Mouse (Mus musculus) c-Kit-positive CD71-positive TER-119-negative erythroid progenitor cells, embryonic 14.5 days (primary cell): Measurements from ENCODE around the gene Amotl1.

Experiments used
- DNase-seq: peaks from one replicate; pipeline ENCODE4 v3.0.0-alpha.2; 2013; ENCODE audit warnings: low read depth

Amotl1 gene

GRCm38 (mm10) chr9:14547584-14548365 is 97.1 kb downstream of the Amotl1 start:
- DNase-seq = no peak

- DNase-seq = no peak
Observed at GRCm38 (mm10) chr9:14544034-14544757, 100.7 kb downstream of the Amotl1 start.

GRCm38 (mm10) chr9:14534833-14535456 is 109.9 kb downstream of the Amotl1 start:
- DNase-seq = no peak

- no peak for DNase-seq
Observed at GRCm38 (mm10) chr9:14533659-14534058, 111.2 kb downstream of the Amotl1 start.

- DNase-seq = no peak
Observed at GRCm38 (mm10) chr9:14532283-14532682, 112.6 kb downstream of the Amotl1 start.

GRCm38 (mm10) chr9:14530004-14530403 is 114.9 kb downstream of the Amotl1 start:
- no peak for DNase-seq

GRCm38 (mm10) chr9:14523408-14524043 is 121.3 kb downstream of the Amotl1 start:
- peak; percentile 39 for DNase-seq

GRCm38 (mm10) chr9:14521695-14522094 is 123.2 kb downstream of the Amotl1 start:
- no peak for DNase-seq

GRCm38 (mm10) chr9:14520971-14521670 is 123.7 kb downstream of the Amotl1 start:
- DNase-seq = no peak

GRCm38 (mm10) chr9:14518105-14518504 is 126.8 kb downstream of the Amotl1 start:
- no peak for DNase-seq

- no peak for DNase-seq
Observed at GRCm38 (mm10) chr9:14517296-14517695, 127.6 kb downstream of the Amotl1 start.

GRCm38 (mm10) chr9:14512633-14513445 is 132.0 kb downstream of the Amotl1 start:
- DNase-seq = no peak

GRCm38 (mm10) chr9:14500916-14501424 is 143.9 kb downstream of the Amotl1 start:
- peak; percentile 19 for DNase-seq

- DNase-seq = peak; percentile 99
Observed at GRCm38 (mm10) chr9:14500023-14500915, 144.6 kb downstream of the Amotl1 start, which contains the start of the genes Kdm4d and Cwc15. Gene Kdm4d, minus strand, starts transcription at chr9:14500482. Gene Cwc15, plus strand, starts transcription at chr9:14500617.

- no peak for DNase-seq
Observed at GRCm38 (mm10) chr9:14498896-14499705, 145.8 kb downstream of the Amotl1 start.
